25 mouse cellular contexts compared by ENCODE assay signal in genomic region chr13:40741436-40741835, GRCm38 (mm10). TPM values are rescaled to one million over a fixed set of nuclear protein-coding genes. Genes with fewer than 3 reads are reported as not detected.
DNase-seq lines count a peak whose midpoint lies in the region; ATAC-seq and TF ChIP-seq lines count a peak whose summit lies in the region.
"Had no signal": no experiment of that assay in that cellular context is flagged by ENCODE, and none has a peak within 500 bp of the region (broad histone marks: within the 10 kb centered on the region; RNA-seq: fewer than 3 reads in every experiment).

No protein-coding gene starts in this region.

- TF ChIP-seq CTCF in kidney, postnatal 0 days (IDR thresholded peaks at IDR 0.05; ENCODE audit: low read depth): no peak

- intact Hi-C loops in left cerebral cortex, postnatal 4 days (cut with DNase I): loop anchor here (10.0 kb wide), 2 partner anchors 1097 to 1747 kb away; no protein-coding TSS in a partner anchor

- ATAC-seq in embryonic facial prominence, embryonic 14.5 days (ENCODE audit: low read depth): no peak
- ATAC-seq in hindbrain, embryonic 11.5 days (ENCODE audit: low FRiP score): no peak
- ATAC-seq in hindbrain, embryonic 13.5 days (ENCODE audit: low FRiP score): no peak
- no peak for ATAC-seq in kidney, postnatal 0 days (replicated peaks; ENCODE audit: low FRiP score, low read depth)
- no peak for ATAC-seq in kidney, embryonic 14.5 days (ENCODE audit: low FRiP score, low TSS enrichment)
- ATAC-seq: CD4-positive, CD25-positive, alpha-beta regulatory T cell, adult 4 months; forebrain, embryonic 15.5 days; hindbrain, embryonic 16.5 days had no signal

- no peaks in the 10 kb centered on the region for H3K36me3 ChIP-seq in embryonic facial prominence, embryonic 14.5 days (ENCODE audit: control insufficient read depth, insufficient read depth, low read length)
- no peaks in the 10 kb centered on the region for H3K36me3 ChIP-seq in embryonic facial prominence, embryonic 10.5 days (replicated peaks)
- no peaks in the 10 kb centered on the region for H3K36me3 ChIP-seq in hindbrain, embryonic 11.5 days (ENCODE audit: control insufficient read depth, insufficient read depth, low read length)
- no peaks in the 10 kb centered on the region for H3K36me3 ChIP-seq in hindbrain, embryonic 13.5 days
- no peaks in the 10 kb centered on the region for H3K36me3 ChIP-seq in kidney, postnatal 0 days (ENCODE audit: insufficient read depth, low read length)
- no peaks in the 10 kb centered on the region for H3K36me3 ChIP-seq in kidney, embryonic 14.5 days (ENCODE audit: control insufficient read depth, insufficient read depth, low read length)
- H3K36me3 ChIP-seq: forebrain, embryonic 12.5 days; forebrain, embryonic 15.5 days; heart, embryonic 13.5 days; hindbrain, embryonic 12.5 days had no signal

- H3K27me3 ChIP-seq in embryonic facial prominence, embryonic 14.5 days (replicated peaks; ENCODE audit: control insufficient read depth, insufficient read depth, low read length): peaks cover 95% of the 10 kb centered on the region
- H3K27me3 ChIP-seq in embryonic facial prominence, embryonic 10.5 days (replicated peaks; ENCODE audit: low read depth, poor library complexity, severe bottlenecking): peaks cover 100% of the 10 kb centered on the region
- H3K27me3 ChIP-seq in hindbrain, embryonic 11.5 days (ENCODE audit: control insufficient read depth, insufficient read depth, low read length): peaks cover 95% of the 10 kb centered on the region
- peaks cover 100% of the 10 kb centered on the region for H3K27me3 ChIP-seq in hindbrain, embryonic 13.5 days
- H3K27me3 ChIP-seq in kidney, postnatal 0 days (ENCODE audit: insufficient read depth, low read length): peaks cover 92% of the 10 kb centered on the region
- peaks cover 97% of the 10 kb centered on the region for H3K27me3 ChIP-seq in kidney, embryonic 14.5 days (ENCODE audit: control insufficient read depth, insufficient read depth, low read length)

- H3K9me3 ChIP-seq in embryonic facial prominence, embryonic 14.5 days (ENCODE audit: control insufficient read depth, low read length): no peaks in the 10 kb centered on the region
- peaks cover 7% of the 10 kb centered on the region for H3K9me3 ChIP-seq in embryonic facial prominence, embryonic 10.5 days
- no peaks in the 10 kb centered on the region for H3K9me3 ChIP-seq in hindbrain, embryonic 11.5 days (ENCODE audit: control insufficient read depth, low read length)
- H3K9me3 ChIP-seq in hindbrain, embryonic 13.5 days: peaks cover 5% of the 10 kb centered on the region; the same call in 1 of the 2 replicates
- H3K9me3 ChIP-seq in kidney, postnatal 0 days (replicated peaks; ENCODE audit: low read length): no peaks in the 10 kb centered on the region
- H3K9me3 ChIP-seq in kidney, embryonic 14.5 days (ENCODE audit: control insufficient read depth, low read length): no peaks in the 10 kb centered on the region
- H3K9me3 ChIP-seq: hindbrain, embryonic 12.5 days had no signal

- H3K4me3 ChIP-seq in embryonic facial prominence, embryonic 14.5 days (ENCODE audit: low read depth, low read length): no peak overlapping the region; the same call in 1 of the 2 replicates
- H3K4me3 ChIP-seq in embryonic facial prominence, embryonic 10.5 days: no peak overlapping the region
- H3K4me3 ChIP-seq in hindbrain, embryonic 11.5 days (ENCODE audit: low read depth, low read length): no peak overlapping the region
- H3K4me3 ChIP-seq in hindbrain, embryonic 13.5 days: no peak overlapping the region
- 0 out of 2 replicates have a peak overlapping the region, but pooled peaks have one; percentile 1 for H3K4me3 ChIP-seq in kidney, postnatal 0 days (replicated peaks; ENCODE audit: low read depth, low read length)
- H3K4me3 ChIP-seq in kidney, embryonic 14.5 days (ENCODE audit: low read length): no peak overlapping the region
- H3K4me3 ChIP-seq: erythroblast, embryonic 14.5 days; forebrain, embryonic 12.5 days; forebrain, embryonic 15.5 days; heart, embryonic 13.5 days; hindbrain, embryonic 12.5 days had no signal

- H3K4me2 ChIP-seq in embryonic facial prominence, embryonic 14.5 days (ENCODE audit: low read depth, low read length): peak overlapping the region; percentile 12; the same call in 1 of the 2 replicates
- no peak overlapping the region for H3K4me2 ChIP-seq in hindbrain, embryonic 11.5 days (replicated peaks; ENCODE audit: low read depth, low read length)
- H3K4me2 ChIP-seq in hindbrain, embryonic 13.5 days: no peak overlapping the region
- H3K4me2 ChIP-seq in kidney, postnatal 0 days (ENCODE audit: low read length): no peak overlapping the region
- H3K4me2 ChIP-seq in kidney, embryonic 14.5 days (replicated peaks; ENCODE audit: low read depth, low read length): no peak overlapping the region
- H3K4me2 ChIP-seq: forebrain, embryonic 12.5 days; forebrain, embryonic 15.5 days; heart, embryonic 13.5 days; hindbrain, embryonic 12.5 days had no signal

- H3K27ac ChIP-seq in embryonic facial prominence, embryonic 14.5 days (replicated peaks; ENCODE audit: low read depth, low read length): no peak overlapping the region
- no peak overlapping the region for H3K27ac ChIP-seq in embryonic facial prominence, embryonic 10.5 days (replicated peaks)
- H3K27ac ChIP-seq in hindbrain, embryonic 11.5 days (ENCODE audit: low read depth, low read length): no peak overlapping the region
- H3K27ac ChIP-seq in hindbrain, embryonic 13.5 days: no peak overlapping the region
- H3K27ac ChIP-seq in kidney, postnatal 0 days: no peak overlapping the region
- H3K27ac ChIP-seq in kidney, embryonic 14.5 days (ENCODE audit: low read depth, low read length): no peak overlapping the region
- H3K27ac ChIP-seq: forebrain, embryonic 12.5 days; forebrain, embryonic 15.5 days; heart, embryonic 13.5 days; hindbrain, embryonic 12.5 days had no signal

- H3K4me1 ChIP-seq in embryonic facial prominence, embryonic 14.5 days (ENCODE audit: control insufficient read depth, insufficient read depth, low read length): peaks cover 8% of the 10 kb centered on the region; the same call in 1 of the 2 replicates
- H3K4me1 ChIP-seq in embryonic facial prominence, embryonic 10.5 days: peaks cover 41% of the 10 kb centered on the region
- H3K4me1 ChIP-seq in hindbrain, embryonic 11.5 days (replicated peaks; ENCODE audit: control insufficient read depth, insufficient read depth, low read length): peaks cover 3% of the 10 kb centered on the region; the same call in 1 of the 2 replicates
- peaks cover 24% of the 10 kb centered on the region for H3K4me1 ChIP-seq in hindbrain, embryonic 13.5 days (replicated peaks)
- H3K4me1 ChIP-seq in kidney, postnatal 0 days (replicated peaks; ENCODE audit: insufficient read depth, low read length): no peaks in the 10 kb centered on the region; the same call in none of the 2 replicates
- H3K4me1 ChIP-seq in kidney, embryonic 14.5 days (ENCODE audit: control insufficient read depth, insufficient read depth, low read length): no peaks in the 10 kb centered on the region
- H3K4me1 ChIP-seq: forebrain, embryonic 12.5 days had no signal

- 1% methylated on average over 7 of the region's 7 CpGs for WGBS in embryonic facial prominence, embryonic 14.5 days
- WGBS in embryonic facial prominence, embryonic 10.5 days: 2% methylated on average over 7 of the region's 7 CpGs
- WGBS in hindbrain, embryonic 11.5 days: 1% methylated on average over 7 of the region's 7 CpGs
- WGBS in hindbrain, embryonic 13.5 days: 3% methylated on average over 7 of the region's 7 CpGs
- 4% methylated on average over 7 of the region's 7 CpGs for whole genome bisulfite sequencing in kidney, postnatal 0 days
- 2% methylated on average over 7 of the region's 7 CpGs for WGBS in kidney, embryonic 14.5 days

- H3K9ac ChIP-seq in embryonic facial prominence, embryonic 14.5 days (ENCODE audit: low read depth, low read length): no peak overlapping the region
- no peak overlapping the region for H3K9ac ChIP-seq in hindbrain, embryonic 11.5 days (ENCODE audit: low read depth, low read length)
- H3K9ac ChIP-seq in hindbrain, embryonic 13.5 days: no peak overlapping the region
- no peak overlapping the region for H3K9ac ChIP-seq in kidney, postnatal 0 days (ENCODE audit: low read depth, low read length)
- H3K9ac ChIP-seq in kidney, embryonic 14.5 days (ENCODE audit: low read depth, low read length): no peak overlapping the region
- H3K9ac ChIP-seq: forebrain, embryonic 12.5 days; forebrain, embryonic 15.5 days; heart, embryonic 13.5 days; hindbrain, embryonic 12.5 days had no signal

- no peak for DNase-seq in embryonic facial prominence, embryonic 14.5 days (ENCODE audit: low spot score)
- no peak for DNase-seq in embryonic facial prominence, embryonic 10.5 days (ENCODE audit: low spot score)
- peak; percentile 44 for DNase-seq in hindbrain, embryonic 11.5 days (ENCODE audit: low spot score)
- no peak for DNase-seq in kidney, postnatal 0 days (ENCODE audit: low spot score)
- no peak for DNase-seq in left cerebral cortex, postnatal 4 days
- DNase-seq: adrenal gland, adult 2 months; adrenal gland, postnatal 14 days; cerebellum, adult 11 months; cerebellum, adult 2 months; cerebellum, adult 9-11 months; cerebellum, postnatal 25 days; gastrocnemius, postnatal 25 days; heart, postnatal 14 days; heart, postnatal 4 days; kidney, adult 2 months had no signal

RNA-seq across cellular contexts. Expression of gene Tfap2a, which starts 3.3 kb away (rescaled TPM):
- polyA plus RNA-seq in embryonic facial prominence, embryonic 14.5 days (2014; fragmentation: Nextera tagmentation; extraction: Ambion mirVana): 4.6 and 5.0 TPM in 2 replicates
- polyA plus RNA-seq in embryonic facial prominence, embryonic 10.5 days (2016; fragmentation: Nextera tagmentation; extraction: Ambion mirVana): 8.3 and 8.5 TPM in 2 replicates
- 15.5 and 20.6 TPM in 2 replicates for polyA plus RNA-seq in hindbrain, embryonic 11.5 days (2014; fragmentation: Nextera tagmentation; extraction: Ambion mirVana)
- 14.2 and 22.9 TPM in 2 replicates for polyA plus RNA-seq in hindbrain, embryonic 13.5 days (2015; fragmentation: Nextera tagmentation; extraction: Ambion mirVana)
- 2.5 and 2.9 TPM in 2 replicates for polyA plus RNA-seq in kidney, postnatal 0 days (2015; fragmentation: Nextera tagmentation; extraction: Ambion mirVana)
- polyA plus RNA-seq in kidney, embryonic 14.5 days (2014; fragmentation: Nextera tagmentation; extraction: Ambion mirVana): 3.6 and 4.8 TPM in 2 replicates
- under 1 TPM; 0.32 to 0.66 TPM for total RNA-seq in left cerebral cortex, postnatal 4 days (2021)
- total RNA-seq: gastrocnemius, postnatal 25 days; MEL had no signal
- polyA plus RNA-seq: erythroblast, embryonic 14.5 days had no signal
